Mouse (Mus musculus) MEL (cell line): ENCODE measurements around the gene Klrb1b. TPM values are rescaled to one million over a fixed set of nuclear protein-coding genes. Genes with fewer than 3 reads are reported as not detected.
"Not testable (repeated sequence)": the region's sequence is repeated elsewhere in the genome, so short reads cannot be mapped to it uniquely, and the experiment has no call there.

Source experiments
- DNase-seq: peaks from one replicate; pipeline ENCODE4 v3.0.0; 2011; ENCODE audit warnings: low read depth, low spot score
- H3K27ac ChIP-seq: 2 replicates; pipeline ENCODE4 v1.5.1; 2012; ENCODE audit warnings: low read depth, mild to moderate bottlenecking, control low read depth, low read length, moderate library complexity; ENCODE audit not compliant: control insufficient read depth
- H3K27me3 ChIP-seq, 2 experiments: fragments of 150-350 bp in 1 of 2; sonication (generic) in 1 of 2; 2 replicates each; pipeline ENCODE4 v1.6.1; 2012; ENCODE audit warnings: low read length in 2 of 2, mild to moderate bottlenecking in 2 of 2, improper control_type of control experiment in 1 of 2, moderate library complexity in 1 of 2; ENCODE audit not compliant: insufficient read depth in 2 of 2, control insufficient read depth in 1 of 2
- H3K36me3 ChIP-seq, 2 experiments: 2 replicates each; pipeline ENCODE4 v1.6.1; 2012 to 2014; ENCODE audit warnings: low read length in 2 of 2, improper control_type of control experiment in 1 of 2, inconsistent platforms in 1 of 2, mild to moderate bottlenecking in 1 of 2; ENCODE audit not compliant: insufficient read depth in 2 of 2, control insufficient read depth in 1 of 2
- H3K4me1 ChIP-seq, 2 experiments: fragments of 150-350 bp in 1 of 2; sonication (generic) in 1 of 2; 2 replicates each; pipeline ENCODE4 v1.6.1; 2012; ENCODE audit warnings: low read length in 2 of 2, improper control_type of control experiment in 1 of 2, mild to moderate bottlenecking in 1 of 2; ENCODE audit not compliant: insufficient read depth in 2 of 2, control insufficient read depth in 1 of 2
- H3K4me3 ChIP-seq, 2 experiments: fragments of 150-350 bp in 1 of 2; sonication (generic) in 1 of 2; 2 replicates each; pipeline ENCODE4 v1.5.1; 2012; ENCODE audit warnings: low read depth in 2 of 2, low read length in 2 of 2, mild to moderate bottlenecking in 2 of 2, moderate library complexity in 2 of 2, control low read depth in 1 of 2, improper control_type of control experiment in 1 of 2; ENCODE audit not compliant: control insufficient read depth in 1 of 2, insufficient read depth in 1 of 2
- H3K79me2 ChIP-seq: 2 replicates; pipeline ENCODE4 v1.6.1; 2012; ENCODE audit warnings: mild to moderate bottlenecking, low read length, moderate library complexity; ENCODE audit not compliant: control insufficient read depth, poor library complexity, insufficient read depth
- H3K9ac ChIP-seq: 2 replicates; pipeline ENCODE4 v1.6.1; 2012; ENCODE audit warnings: low read depth, mild to moderate bottlenecking, control low read depth, low read length, moderate library complexity; ENCODE audit not compliant: control insufficient read depth, poor library complexity, severe bottlenecking
- H3K9me3 ChIP-seq: fragments of 150-350 bp; sonication (generic); replicated peaks from 2 replicates; pipeline ENCODE4 v1.6.1; 2012; ENCODE audit warnings: mild to moderate bottlenecking, low read length, improper control_type of control experiment, moderate library complexity; ENCODE audit not compliant: insufficient read depth
- CHD1 ChIP-seq: IDR thresholded peaks from 2 replicates; pipeline ENCODE4 v1.6.1; 2012; ENCODE audit warnings: low read depth, mild to moderate bottlenecking, inconsistent platforms, low read length, improper control_type of control experiment
- CTCF ChIP-seq, 3 experiments: IDR thresholded peaks in 2 of 3; conservative IDR thresholded peaks in 1 of 3; 2 replicates each; pipeline ENCODE4 v1.5.1; 2011 to 2012; ENCODE audit warnings: low read length in 3 of 3, low read depth in 2 of 3, mild to moderate bottlenecking in 2 of 3, improper control_type of control experiment in 1 of 3, inconsistent platforms in 1 of 3, mixed read lengths in 1 of 3, moderate library complexity in 1 of 3; ENCODE audit not compliant: control insufficient read depth in 1 of 3, insufficient read depth in 1 of 3, poor library complexity in 1 of 3, severe bottlenecking in 1 of 3
- GABPA ChIP-seq: IDR thresholded peaks from 2 replicates; pipeline ENCODE4 v1.6.1; 2012; ENCODE audit warnings: low read depth, mild to moderate bottlenecking, inconsistent platforms, low read length, improper control_type of control experiment, moderate library complexity
- GATA1 ChIP-seq: IDR thresholded peaks from 2 replicates; pipeline ENCODE4 v1.6.1; 2011; ENCODE audit warnings: low read depth, low read length, improper control_type of control experiment
- MYC ChIP-seq: IDR thresholded peaks from 2 replicates; pipeline ENCODE4 v1.6.1; 2011; ENCODE audit warnings: low read depth, mild to moderate bottlenecking, low read length, improper control_type of control experiment, moderate library complexity
- RAD21 ChIP-seq: IDR thresholded peaks from 2 replicates; pipeline ENCODE4 v1.6.1; 2011; ENCODE audit warnings: mild to moderate bottlenecking, low read depth, low read length, improper control_type of control experiment
- SMC3 ChIP-seq: IDR thresholded peaks from 2 replicates; pipeline ENCODE4 v1.6.1; 2011; ENCODE audit warnings: low read depth, low read length, improper control_type of control experiment
- TBP ChIP-seq: IDR thresholded peaks from 2 replicates; pipeline ENCODE4 v1.8.0; 2011; ENCODE audit warnings: low read depth, low read length, improper control_type of control experiment
- ZC3H11A ChIP-seq: IDR thresholded peaks from 2 replicates; pipeline ENCODE4 v1.6.1; 2012; ENCODE audit warnings: low read depth, mild to moderate bottlenecking, inconsistent platforms, low read length, improper control_type of control experiment
- ZNF384 ChIP-seq: IDR thresholded peaks from 2 replicates; pipeline ENCODE4 v1.6.1; 2012; ENCODE audit warnings: low read depth, mild to moderate bottlenecking, inconsistent platforms, low read length, improper control_type of control experiment
- polyA plus RNA-seq, 2 experiments: library from polyadenylated mRNA; stranded (reverse) in 1 of 2; unstranded in 1 of 2; fragments of >175 nt in 1 of 2; fragments of >200 nt in 1 of 2; gene quantifications; 2 replicates each; pipeline versions ENCODE4 v1.2.1 to v1.2.4; 2012; ENCODE audit warnings: low replicate concordance in 2 of 2, low read depth in 1 of 2; ENCODE audit not compliant: insufficient read length in 2 of 2, insufficient read depth in 1 of 2, missing spikeins in 1 of 2
- total RNA-seq: library from RNA; depleted of rRNA; stranded (reverse); fragments of 300-350 nt; gene quantifications from 2 replicates; pipeline ENCODE4 v1.2.3, GENCODE M21; 2012

Klrb1b gene
- total and polyA plus RNA-seq, 3 experiments = not detected

DNA sequence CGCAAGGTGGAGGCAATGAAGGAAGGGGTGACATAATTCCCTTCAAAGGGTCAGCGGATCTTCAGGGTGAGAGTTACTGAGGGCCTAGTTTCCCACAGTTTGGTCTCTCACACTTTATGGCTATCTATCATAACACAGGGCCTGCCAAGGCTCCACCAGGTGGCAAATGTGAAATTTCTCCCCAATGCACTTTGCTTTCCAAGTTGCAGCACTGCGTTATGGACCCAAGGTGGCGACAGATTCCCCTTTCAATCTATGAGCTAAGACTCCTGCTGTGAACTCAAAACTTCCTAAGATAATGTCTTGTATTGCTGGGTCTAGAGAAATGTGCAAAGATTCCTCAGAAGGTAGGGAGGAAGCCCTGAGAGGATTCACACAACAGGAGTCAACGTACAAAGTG is 17.6 kb downstream of the Klrb1b start (continued):
- no peak for TF ChIP-seq GABPA
- TF ChIP-seq CHD1 = no peak
- no peak for TF ChIP-seq ZNF384
- no peak for TF ChIP-seq TBP
- TF ChIP-seq, all 39 proteins: peak for 3

- Histone ChIP-seq H3K27ac (no peak overlapping the region), H3K9ac (no peak overlapping the region), H3K79me2 (no peaks in the 10 kb centered on the region), H3K36me3 (no peaks in the 10 kb centered on the region), H3K4me3 (no peak overlapping the region), H3K4me1 (peaks cover 2 to 9% of the 10 kb centered on the region in 2 experiments; a peak in 2 of 4 replicates), H3K9me3 (no peaks in the 10 kb centered on the region), H3K27me3 (no peaks in the 10 kb centered on the region)
- DNase-seq = no peak
- TF ChIP-seq CTCF (IDR thresholded peaks at IDR 0.05 in 2 of 3, conservative IDR thresholded peaks at IDR 0.05 in 1 of 3; ENCODE audit: control insufficient read depth in 1 of 3, insufficient read depth in 1 of 3, low read depth in 2 of 3, low read length in 3 of 3, poor library complexity in 1 of 3, severe bottlenecking in 1 of 3) = 0 out of 6 replicates have a peak, but pooled peaks of 1 of the 3 experiments have one; percentile 19
- TF ChIP-seq MYC = no peak
- 0 out of 2 replicates have a peak, but pooled peaks have one; percentile 6 for TF ChIP-seq GATA1
These were observed 19.1 kb downstream of the Klrb1b start for GRCm38 (mm10) chr6:128807021-128807420.

DNA sequence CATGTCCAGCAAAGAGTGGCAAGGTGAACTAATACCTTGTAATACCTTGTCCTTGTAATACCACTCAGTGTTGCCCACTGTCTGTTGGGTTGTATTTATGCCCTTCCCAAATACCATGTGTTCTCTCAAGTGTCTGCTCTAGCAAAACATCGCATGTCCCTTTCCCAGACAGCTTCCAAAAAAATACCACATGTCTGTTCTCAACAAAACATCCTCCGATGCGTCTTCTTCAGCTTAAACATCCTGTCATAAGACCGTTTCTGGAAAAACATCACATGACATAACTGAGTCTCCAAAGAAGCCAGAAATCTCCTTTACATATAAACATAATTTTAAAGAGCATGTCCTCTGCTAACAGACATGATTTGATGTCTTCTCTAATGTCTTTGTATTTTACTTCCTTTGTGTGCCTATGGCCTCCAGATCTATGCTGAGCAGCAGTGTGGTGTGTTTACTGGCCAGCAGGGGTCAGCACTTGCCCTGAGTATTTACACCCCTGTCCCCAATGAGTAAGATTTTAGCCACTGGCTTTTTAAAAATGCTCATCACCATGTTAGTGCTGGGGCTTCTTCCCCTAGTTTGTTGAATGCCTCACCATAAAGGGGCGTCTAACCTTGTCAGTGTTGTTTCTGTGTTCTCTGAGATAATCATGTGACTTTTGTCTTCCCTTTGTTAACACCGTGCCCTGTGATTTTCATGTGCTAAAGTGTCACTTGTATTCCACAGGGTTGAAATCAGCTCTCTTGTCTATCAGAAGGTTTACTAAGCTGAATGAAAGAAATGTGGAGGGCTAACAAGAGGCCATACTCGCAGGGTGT is 21.1 kb downstream of the Klrb1b start:
- DNase-seq = peak; percentile 75
- TF ChIP-seq SMC3 = peak; percentile 50
- peak; percentile 42; the same call in 1 of the 2 replicates for TF ChIP-seq ZC3H11A
- peak; percentile 49 for TF ChIP-seq RAD21
- peak; percentile 46 to 61 (median 57) for TF ChIP-seq CTCF (IDR thresholded peaks at IDR 0.05 in 2 of 3, conservative IDR thresholded peaks at IDR 0.05 in 1 of 3; ENCODE audit: control insufficient read depth in 1 of 3, insufficient read depth in 1 of 3, low read depth in 2 of 3, low read length in 3 of 3, poor library complexity in 1 of 3, severe bottlenecking in 1 of 3)
- TF ChIP-seq, all 39 proteins: peak for 4; not testable (repeated sequence) for 35
- H3K4me1 ChIP-seq, H3K9me3 ChIP-seq, H3K36me3 ChIP-seq, H3K4me3 ChIP-seq, H3K9ac ChIP-seq, H3K27ac ChIP-seq, H3K79me2 ChIP-seq, H3K27me3 ChIP-seq: not testable (repeated sequence)
